Mouse (Mus musculus) ovary, postnatal 36 days (tissue): ENCODE data around the gene Slc25a25.

Experiments
- DNase-seq: peaks from one replicate; pipeline ENCODE4 v3.0.0; 2022; ENCODE audit warnings: low spot score, mixed read lengths

Gene Slc25a25

DNA sequence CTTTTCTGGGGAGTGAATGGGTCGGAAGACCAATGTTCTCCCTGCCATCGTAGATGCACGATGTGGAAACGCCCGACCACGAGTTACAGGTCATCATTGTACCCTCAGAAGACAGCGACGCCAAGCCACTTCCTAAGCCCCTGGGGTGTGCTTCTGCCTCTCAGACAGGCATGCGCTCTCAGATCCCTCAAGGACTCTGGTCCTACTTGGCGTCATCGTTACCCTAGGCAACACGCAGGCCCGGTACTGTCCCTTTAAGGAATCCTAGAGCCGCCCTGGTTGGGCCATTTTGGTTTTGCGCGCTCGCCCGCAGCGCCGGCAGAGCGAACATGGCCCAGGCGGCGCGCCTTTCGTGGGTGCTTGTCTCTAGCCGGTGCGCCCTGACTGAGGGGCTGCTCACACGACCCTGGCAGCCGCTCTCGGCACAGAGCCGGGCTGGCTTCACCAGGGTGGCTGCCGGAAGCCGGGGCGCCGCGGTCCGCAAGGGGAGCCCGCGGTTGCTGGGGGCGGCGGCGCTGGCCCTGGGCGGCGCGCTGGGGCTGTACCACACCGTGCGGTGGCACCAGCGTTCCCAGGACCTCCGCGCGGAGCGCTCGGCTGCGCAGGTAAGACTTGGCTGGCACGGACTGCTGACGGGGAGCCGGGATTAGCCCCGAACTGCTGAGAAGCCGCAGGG is 55.2 kb downstream of the Slc25a25 start:
- DNase-seq: peak; percentile 86

DNA sequence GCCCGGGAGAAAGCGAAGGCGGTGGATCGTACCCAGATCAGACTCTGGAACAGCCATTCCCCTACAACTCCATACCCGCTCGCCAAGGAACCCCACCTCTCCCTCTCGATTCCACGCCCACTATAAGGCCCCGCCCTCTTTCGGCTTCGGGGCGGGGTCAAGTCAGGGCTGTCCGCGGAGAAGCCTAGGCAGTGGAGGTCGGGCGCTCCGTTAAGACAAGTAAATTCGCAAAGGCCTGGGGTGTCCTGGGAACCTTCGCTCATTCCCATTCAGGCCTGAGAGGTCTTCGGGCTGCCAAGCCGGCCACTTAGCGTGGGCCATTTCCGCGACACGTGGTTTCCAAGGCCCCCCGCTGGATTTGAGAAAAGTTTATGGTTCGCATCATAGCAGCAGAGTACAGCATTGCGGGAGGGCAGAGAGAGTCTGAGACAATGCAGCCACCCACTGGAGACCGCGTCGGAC is 55.7 kb downstream of the Slc25a25 start, which contains the start of gene Ptges2:
Gene Ptges2, plus strand, starts transcription at position 413 of the 462 bp plus-strand sequence.
- DNase-seq: peak; percentile 92

DNA sequence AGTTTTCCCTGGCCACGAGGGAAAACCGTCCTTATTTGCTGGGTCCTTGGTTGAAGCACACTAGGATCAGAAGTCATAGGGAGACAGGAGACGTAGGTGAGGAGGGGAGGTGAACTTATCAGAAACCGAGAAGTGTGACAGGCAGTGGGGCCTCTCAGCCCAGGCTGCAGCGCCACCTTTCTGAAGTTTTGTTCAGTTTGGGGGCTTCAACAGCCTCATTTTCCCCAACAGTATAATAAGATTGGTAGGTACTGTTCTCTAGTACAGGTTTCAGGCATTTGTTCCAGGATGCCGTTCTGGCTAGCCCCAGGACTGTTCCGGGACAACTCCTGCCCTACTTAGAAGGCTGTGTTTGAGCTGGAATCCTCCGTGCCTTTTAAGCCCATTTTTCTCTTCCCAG is 56.3 kb downstream of the Slc25a25 start:
- peak; percentile 47 for DNase-seq

DNA sequence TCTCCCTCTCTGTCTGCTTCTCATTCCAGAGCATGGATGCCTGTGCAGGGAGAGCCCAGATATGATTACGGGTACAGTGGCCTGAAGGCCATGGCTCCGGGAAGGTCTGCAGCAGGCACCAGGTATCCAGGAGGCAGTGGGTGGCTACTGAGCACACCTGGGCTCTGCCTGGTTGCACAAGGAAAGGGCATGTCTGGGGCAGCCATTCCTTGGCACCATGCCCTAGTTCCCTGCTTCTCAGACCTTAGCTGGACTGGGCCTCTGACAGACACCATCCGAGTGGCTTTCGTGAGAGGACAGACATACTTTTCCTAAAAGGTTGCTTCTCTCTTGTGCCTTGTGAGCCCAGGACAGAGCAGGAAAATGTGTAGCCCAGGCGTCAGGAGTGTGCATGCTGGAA is 59.2 kb downstream of the Slc25a25 start:
- DNase-seq: peak; percentile 26

DNA sequence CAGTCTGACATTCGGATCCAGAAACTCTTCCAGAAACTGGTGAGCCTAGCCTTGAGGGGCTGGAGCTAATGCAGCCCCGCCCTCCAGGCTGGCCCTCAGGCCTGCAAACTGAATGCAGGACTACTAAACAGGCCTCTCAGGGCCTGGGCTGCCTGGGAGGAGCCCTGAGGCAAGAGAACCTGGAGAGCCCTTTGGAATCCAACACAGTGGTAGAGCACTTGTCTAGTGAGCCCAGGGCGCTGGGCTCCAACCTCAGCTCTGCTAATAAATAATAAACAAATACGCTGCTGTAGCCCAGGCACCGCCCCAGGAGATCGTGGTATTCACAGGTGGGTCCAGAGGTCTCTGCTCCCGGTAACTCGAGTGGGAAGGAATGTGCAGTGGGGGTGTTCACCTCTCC is 60.4 kb downstream of the Slc25a25 start:
- no peak for DNase-seq

DNA sequence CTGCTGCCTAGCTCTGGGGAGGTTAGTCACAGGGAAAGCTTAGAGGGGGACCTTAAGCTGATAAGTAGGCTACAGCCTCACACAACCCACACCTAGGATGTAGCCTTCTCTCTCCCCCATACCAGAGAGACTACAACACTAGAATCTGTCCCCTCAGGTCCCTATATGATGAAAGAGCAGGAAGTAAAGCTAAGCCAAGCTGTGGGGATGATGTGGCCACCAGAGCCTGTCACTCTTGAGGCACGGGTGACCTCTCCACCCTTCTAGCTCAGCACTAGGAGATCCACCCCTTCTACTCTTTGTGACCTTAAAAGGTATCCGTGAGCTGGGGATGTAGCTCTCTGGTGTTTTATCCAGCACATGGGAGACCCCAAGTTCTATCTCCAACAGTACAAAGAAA is 62.1 kb downstream of the Slc25a25 start:
- no peak for DNase-seq

DNA sequence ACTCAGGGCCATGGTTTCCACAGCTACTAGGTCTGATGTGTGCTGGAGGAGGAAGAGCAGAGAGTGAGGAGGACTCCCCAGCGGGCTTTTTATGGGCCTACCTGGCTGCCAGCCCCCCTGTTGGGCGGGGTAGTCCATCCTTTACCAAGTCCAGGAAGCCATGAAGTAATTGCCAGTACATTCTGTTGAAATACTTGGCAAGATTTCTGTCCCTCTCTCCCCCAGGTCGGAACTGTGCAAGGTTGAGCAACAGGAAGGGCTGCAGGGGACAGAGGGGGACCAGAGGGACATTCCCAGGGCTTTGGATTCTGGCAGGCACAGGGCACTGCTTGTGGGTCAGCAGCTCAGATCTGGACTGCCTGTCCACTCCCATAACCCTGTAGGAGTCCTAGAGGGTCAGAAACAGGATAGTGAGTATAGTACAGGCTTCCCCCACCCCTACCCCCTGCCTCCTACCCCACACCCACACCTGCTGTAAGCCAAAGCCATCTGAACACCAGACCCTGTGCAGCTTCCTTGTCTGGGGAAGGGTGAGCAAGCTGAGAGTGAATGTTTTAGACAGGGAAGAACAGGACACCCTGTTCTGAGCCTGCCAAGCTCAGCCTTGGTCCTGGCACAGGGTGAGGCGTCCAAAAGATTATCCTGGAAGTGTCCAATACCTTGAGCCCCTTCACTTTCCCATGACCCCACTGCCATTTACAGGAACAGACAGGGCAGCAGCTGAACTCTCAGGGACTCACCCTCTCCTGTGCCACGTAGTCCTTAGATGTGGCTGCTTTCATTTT is 63.3 kb downstream of the Slc25a25 start, which contains the start of gene Lcn2:
Gene Lcn2, minus strand, starts transcription at position 547 of the 785 bp plus-strand sequence.
- no peak for DNase-seq

DNA sequence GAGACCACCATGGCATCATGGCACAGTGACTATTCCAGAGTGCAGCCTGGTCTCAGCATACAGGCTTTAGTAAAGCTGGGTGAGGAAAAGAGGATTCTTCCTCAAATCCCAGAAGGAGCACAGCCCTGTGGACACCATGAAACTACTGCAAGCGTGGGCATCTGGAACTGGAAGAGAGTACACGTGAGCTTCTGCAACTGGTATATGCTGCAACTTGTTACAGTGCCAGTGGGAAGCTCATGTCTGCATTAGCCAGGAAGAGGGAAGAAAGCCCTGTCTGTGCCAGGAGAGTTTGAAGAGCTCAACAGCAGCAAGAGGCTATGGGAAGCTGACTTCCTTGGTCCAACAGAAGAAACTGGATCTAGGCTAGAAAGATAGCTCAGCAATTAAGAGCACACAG is 68.6 kb downstream of the Slc25a25 start:
- no peak for DNase-seq

DNA sequence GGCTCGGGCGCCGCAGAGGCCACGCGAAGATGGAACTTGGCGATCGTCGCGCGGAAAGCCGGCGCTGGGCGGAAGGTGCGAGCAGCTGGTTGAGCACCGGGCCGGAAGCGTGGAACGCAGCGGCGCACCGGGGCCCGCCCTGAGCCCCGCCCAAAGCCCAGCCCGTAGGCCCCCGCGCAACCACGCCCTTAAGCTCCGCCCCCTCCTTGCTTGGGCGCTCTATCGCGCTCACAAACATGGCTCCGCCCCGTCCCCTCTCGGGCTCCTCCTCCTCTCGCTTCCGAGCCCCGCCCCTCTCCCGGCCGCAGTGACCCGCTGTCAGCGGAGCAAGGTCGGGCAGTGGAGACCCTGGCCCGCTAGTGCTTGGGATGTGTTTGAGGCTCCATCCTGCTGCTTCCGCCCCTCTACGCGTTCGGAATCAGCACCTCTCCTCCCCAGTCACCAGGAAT is 69.4 kb downstream of the Slc25a25 start, which contains the start of gene 1110008P14Rik:
Gene 1110008P14Rik, minus strand, starts transcription at position 164 of the 449 bp plus-strand sequence.
- peak; percentile 95 for DNase-seq

DNA sequence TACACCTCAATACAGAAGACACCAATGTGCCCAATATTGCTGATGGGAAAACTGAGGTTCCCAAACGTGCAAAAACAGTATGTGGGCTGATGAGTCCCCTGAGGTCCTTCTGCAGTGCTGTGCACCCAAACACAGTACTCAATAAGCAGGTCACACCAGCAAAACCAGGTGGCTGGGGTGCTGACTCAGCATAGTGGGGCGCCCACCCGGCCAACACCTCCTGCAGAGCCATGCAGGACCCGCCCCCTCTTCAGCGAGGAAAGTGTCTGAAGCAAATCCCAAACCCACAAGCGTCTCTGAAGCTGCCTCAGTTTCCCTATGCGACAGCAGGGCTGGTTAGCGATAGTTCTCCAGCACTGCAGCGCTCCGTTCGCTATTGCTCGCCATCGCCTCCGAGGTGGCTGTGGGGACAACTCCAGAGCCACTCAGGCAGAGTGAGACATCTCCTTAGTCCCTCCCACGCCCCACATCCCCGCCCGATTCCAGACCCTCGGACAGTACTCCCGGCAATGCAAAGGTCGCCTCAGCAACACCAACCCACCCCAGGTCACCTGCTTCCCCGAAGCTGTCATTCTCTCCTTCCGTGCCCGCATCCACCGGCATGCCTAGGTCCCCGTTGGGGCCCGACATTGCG is 70.0 kb downstream of the Slc25a25 start:
- DNase-seq: no peak

DNA sequence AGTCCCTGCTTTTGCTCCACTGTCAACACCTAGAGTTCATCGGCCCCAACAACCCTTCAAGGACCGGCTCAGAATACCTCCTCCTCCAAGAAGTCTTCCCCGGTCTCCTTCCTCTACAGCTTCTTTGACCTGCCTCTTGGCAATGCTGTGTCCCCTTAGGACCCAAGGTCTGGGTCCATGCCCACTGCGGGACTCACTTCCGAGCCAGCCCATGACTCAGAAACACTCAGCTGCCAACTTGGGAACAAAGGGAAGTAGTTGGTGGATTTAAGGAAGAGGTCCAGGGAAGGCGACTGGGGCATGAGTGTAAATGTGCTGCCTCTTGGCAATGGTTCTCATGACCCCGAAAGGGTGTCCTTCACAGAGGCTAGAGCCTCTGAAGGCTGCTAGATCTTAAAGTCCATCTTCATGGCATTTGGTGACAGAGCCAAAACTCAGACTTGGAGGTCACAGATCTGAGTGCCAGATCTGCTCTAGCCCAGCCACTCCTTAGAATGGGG is 71.2 kb downstream of the Slc25a25 start:
- no peak for DNase-seq

DNA sequence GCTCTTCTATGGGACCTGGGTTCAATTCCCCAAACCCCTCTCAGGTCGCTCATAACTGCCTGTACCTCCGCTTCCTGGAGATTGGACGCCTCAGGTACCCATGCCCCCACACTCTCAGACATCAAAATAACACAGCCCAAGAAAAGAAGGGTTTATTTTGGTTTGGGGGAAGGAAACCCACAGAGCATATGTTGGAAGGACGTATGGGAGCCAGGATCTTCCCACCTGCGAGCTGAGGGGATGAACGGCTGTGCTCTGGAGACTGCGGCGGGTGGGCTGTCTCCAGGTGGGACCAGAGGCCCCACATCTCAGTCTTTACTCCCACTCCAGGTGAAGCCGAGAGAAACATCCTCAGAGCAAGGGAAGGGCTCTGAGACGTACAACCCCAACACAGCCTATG is 74.3 kb downstream of the Slc25a25 start:
- DNase-seq: no peak

DNA sequence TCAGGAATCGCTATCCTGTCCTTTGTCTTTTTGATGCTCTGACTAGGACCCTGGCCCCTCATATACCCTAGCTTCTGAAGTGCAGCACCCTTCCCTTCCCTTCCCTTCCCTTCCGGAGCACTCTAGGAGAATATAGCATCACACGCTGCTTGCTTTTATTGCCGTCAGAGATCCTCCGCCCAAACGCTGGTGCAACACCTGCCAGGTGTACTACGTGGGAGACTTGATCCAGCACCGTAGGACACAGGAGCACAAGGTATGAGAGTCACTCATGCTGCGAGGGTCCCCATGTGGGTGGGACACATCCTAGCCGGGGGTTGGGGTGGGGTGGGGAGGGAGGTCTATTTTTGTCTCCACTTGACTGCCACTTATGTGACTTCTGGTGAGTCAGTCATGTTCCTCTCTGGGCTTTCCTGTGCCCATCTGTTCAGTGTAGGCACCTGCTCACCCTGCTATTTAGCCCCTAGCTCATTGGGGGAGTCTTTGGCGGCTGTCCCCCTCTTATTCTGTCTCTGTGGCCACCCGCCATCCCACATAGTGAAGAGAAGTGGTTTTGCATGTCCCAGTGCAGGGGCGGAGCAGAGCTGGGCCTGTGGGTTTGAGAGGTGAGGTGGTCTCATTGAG is 75.8 kb downstream of the Slc25a25 start:
- no peak for DNase-seq

DNA sequence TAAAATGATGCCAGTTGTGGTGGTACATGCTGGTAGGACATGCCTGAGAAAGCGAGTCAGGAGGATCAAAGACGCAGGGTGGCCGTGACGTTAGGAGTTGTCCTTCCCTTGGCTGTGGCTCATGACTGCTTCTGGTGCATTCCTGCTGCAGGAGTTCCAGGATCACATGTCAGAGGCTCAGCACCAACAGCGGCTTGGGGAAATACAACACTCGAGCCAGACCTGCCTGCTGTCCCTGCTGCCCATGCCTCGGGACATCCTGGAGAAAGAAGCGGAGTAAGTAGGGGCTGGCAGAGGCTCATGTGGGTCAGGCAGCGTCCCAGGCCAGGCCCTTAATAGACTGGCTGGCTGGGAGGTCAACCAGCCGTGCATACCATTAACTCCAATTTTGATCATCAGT is 77.1 kb downstream of the Slc25a25 start:
- no peak for DNase-seq

DNA sequence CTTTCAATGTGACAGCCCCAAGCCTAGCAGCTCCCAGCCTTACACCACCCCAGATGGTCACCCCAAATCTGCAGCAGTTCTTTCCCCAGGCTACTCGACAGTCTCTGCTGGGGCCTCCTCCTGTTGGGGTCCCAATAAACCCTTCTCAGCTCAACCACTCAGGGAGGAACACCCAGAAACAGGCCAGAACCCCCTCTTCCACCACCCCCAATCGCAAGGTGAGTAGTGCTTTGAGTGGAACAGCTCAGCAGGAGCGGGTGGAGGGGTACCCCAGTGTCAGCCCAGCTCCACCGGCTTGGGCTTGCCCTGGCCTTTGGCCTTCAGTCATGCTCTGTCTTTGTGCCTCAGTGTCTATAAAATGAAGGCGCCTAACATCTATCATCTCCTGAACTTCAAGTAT is 83.9 kb downstream of the Slc25a25 start:
- no peak for DNase-seq
